Mouse (Mus musculus): ENCODE results near the gene Rbm11.

Rbm11 gene

GRCm38 (mm10) chr16:75592671-75593500 lies at the start of gene Rbm11:
TSS of gene Rbm11 (plus strand) at chr16:75592844.
- CTCF ChIA-PET: no interaction called here

- CTCF ChIA-PET: no interaction called here
These were observed 47.3 kb upstream of the Rbm11 start for GRCm38 (mm10) chr16:75545310-75545709.

- CTCF ChIA-PET: no interaction called here
These were observed 29.7 kb upstream of the Rbm11 start for GRCm38 (mm10) chr16:75562910-75563309.

GRCm38 (mm10) chr16:75582279-75582678 lies 10.4 kb upstream of the Rbm11 start:
- CTCF ChIA-PET: no interaction called here

- CTCF ChIA-PET: no interaction called here
These were observed 6.7 kb upstream of the Rbm11 start, which contains the start of gene Lipi for GRCm38 (mm10) chr16:75585961-75586360. TSS of gene Lipi (minus strand) at chr16:75586061.

- CTCF ChIA-PET: no interaction called here
These were observed 6.2 kb upstream of the Rbm11 start for GRCm38 (mm10) chr16:75586466-75586865.

- CTCF ChIA-PET: no interaction called here
These were observed 998 bp downstream of the Rbm11 start for GRCm38 (mm10) chr16:75593501-75594183.

GRCm38 (mm10) chr16:75606415-75606814 lies 13.8 kb downstream of the Rbm11 start:
- CTCF ChIA-PET: no interaction called here

- CTCF ChIA-PET: interaction anchor here (0.5 kb wide), 1 partner anchor 1286 kb away, joined by 5 read pairs; no protein-coding TSS in a partner anchor
These were observed 19.9 kb downstream of the Rbm11 start for GRCm38 (mm10) chr16:75612561-75612960.

GRCm38 (mm10) chr16:75617651-75618349 lies 25.2 kb downstream of the Rbm11 start:
- CTCF ChIA-PET: interaction anchor here (0.5 kb wide), 1 partner anchor 116 kb away, joined by 3 read pairs; no protein-coding TSS in a partner anchor

GRCm38 (mm10) chr16:75627862-75628261 lies 35.2 kb downstream of the Rbm11 start:
- CTCF ChIA-PET: interaction anchor here (0.5 kb wide), 1 partner anchor 20 kb away, joined by 7 read pairs; no protein-coding TSS in a partner anchor

Measured in spleen, embryonic (tissue).